Mouse (Mus musculus) ovary, postnatal 14 days (tissue): ENCODE measurements at regions not wholly inside any gene's neighbourhood (a gene's known extent, or its start where the extent isn't known, plus 50 kb on each side); places are given as distances from the start of the nearest gene placed in this dataset.
"Not testable (repeated sequence)": the region's sequence is repeated elsewhere in the genome, so short reads cannot be mapped to it uniquely, and the experiment has no call there.

Experiments used
- DNase-seq: peaks from one replicate; pipeline ENCODE4 v3.0.0; 2022; ENCODE audit warnings: low spot score

GRCm38 (mm10) chr3:8163030-8163429 is 1446.9 kb downstream of the Zfp704 start:
- DNase-seq, result no peak

GRCm38 (mm10) chr3:8161997-8162756 is 1447.7 kb downstream of the Zfp704 start:
- no peak for DNase-seq

DNA sequence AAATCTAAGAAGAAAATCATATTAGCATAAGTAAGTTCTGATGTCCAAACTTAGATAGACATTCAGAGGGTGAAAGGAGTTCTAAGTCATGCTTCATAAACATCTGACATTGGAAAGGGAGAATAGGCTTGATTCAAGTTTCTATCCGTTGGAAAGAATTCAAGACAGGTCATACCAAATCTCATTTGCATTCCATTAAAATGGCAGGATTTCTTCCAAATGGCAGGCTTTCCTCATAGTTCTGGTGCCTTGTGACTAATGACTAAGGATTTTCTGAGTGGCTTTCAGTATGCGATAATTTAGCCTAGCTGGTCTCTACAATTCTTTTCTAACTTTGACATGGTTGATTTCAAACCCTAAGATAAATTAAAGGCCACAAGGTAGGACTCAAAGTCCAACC is 1466.9 kb downstream of the Zfp704 start:
- DNase-seq, result no peak

- DNase-seq, result no peak
Observed at GRCm38 (mm10) chr3:8142190-8142589, 1467.7 kb downstream of the Zfp704 start.

GRCm38 (mm10) chr3:8141664-8142084 is 1468.2 kb downstream of the Zfp704 start:
- DNase-seq, result no peak

DNA sequence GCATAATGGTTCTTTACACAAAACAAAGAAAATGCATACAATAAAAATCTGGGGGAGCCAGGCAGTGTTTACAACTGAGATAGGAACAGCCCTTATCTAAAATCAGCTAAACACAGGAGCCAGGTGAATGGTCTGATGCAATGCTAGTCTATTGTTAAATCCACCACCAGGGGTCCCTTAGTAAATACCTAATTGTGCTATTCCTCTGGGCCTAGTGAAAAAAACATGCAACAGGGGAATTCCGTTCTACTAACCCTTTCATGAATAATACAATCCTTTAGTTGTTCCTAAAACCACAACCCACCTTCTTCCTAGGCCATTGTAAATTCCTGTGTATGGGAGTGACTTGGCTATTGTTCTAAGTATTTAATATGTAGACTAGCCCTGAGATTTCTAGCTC is 1486.2 kb downstream of the Zfp704 start:
- not testable (repeated sequence) for DNase-seq

GRCm38 (mm10) chr3:8123141-8123540 is 1486.7 kb downstream of the Zfp704 start:
- no peak for DNase-seq

DNA sequence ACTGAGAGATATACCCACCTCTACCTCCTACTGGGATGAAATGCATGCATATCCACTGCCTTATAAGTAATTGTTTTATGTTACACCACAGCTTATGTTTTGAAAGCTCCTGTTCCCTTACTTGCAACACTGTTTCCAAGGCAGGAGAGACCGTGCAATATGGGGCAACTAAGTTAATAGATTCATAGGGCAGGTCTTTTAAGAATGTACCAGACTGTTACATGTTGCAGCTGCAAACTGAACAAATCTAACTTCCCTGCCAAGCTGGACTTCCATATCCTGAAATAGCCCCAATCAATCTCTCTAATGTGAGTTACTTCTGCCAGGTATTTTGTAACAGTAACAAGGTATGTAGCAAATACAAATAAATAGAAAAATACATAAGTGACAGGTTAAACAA is 1478.0 kb upstream of the 1700008P02Rik start:
- no peak for DNase-seq

- no peak for DNase-seq
Observed at GRCm38 (mm10) chr3:8084749-8085148, 1464.5 kb upstream of the 1700008P02Rik start.

GRCm38 (mm10) chr3:8053711-8054110 is 1433.5 kb upstream of the 1700008P02Rik start:
- no peak for DNase-seq

GRCm38 (mm10) chr3:8051167-8051566 is 1430.9 kb upstream of the 1700008P02Rik start:
- no peak for DNase-seq

DNA sequence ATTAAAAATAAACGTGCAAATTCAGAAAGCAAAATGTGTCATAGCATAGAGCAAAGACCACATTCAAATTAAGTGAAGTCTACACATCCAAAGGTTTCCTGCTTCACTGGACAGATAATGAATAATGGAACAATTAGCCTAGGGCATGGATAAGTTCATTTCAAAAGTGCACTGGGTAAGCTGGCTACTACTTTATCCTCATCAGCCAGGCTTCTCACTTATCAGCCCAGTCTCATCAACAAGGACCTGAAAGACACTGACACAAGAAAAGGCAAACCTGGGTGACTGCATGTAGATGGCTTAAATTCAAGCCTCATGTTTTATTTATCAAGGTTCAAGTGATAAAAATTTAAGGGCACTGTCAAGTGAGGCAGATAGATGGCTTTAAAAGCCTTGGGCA is 1429.5 kb upstream of the 1700008P02Rik start:
- DNase-seq, result no peak

DNA sequence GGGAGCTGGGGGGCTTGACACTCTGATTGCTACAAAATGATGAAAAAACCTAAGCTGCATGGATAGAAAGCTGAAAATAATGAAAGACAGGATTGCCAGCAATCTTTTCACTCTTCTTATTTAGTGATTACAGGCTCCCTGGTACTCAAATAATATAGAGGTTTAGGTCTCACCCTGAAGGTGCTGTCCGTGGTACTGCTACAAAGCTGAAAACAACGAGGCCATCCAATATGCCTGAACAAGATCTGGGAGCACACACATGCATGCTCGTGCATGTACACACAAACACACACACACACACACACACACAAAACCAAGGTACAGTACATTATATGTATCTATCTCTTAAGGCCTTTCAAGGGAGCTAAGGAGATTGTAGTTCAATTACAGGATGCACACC is 1426.1 kb upstream of the 1700008P02Rik start:
- no peak for DNase-seq

GRCm38 (mm10) chr3:8036697-8037096 is 1416.5 kb upstream of the 1700008P02Rik start:
- no peak for DNase-seq

DNA sequence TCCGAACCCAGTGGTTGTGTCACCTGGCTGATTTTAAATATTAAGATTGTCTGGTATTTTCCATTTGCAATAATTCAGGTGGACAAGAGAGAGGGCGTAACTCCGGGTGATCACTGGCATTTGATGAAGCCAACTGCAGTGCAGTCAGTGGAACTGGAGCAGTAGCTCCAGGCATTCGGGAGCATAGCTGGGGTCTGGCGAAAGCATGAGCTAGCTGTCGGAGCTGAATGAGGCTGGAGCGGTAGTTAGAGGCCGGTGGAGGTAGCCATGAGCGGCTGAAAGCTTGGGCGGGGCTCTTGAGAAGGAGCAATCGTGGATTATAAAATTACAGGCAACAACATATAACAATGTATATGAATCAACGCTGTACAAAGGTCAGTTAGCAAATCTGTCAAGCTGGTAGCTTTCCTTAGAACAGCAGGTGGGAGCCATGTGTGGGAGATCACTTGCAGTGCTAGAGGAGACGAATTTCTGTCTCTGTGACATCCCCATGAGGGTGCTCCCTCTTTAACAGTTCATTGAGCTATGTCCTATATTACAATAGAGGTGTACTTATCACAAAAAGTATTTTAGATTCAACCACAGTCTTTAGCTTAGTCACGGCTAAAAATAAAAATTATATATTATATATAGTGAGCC is 1415.0 kb upstream of the 1700008P02Rik start:
- no peak for DNase-seq

DNA sequence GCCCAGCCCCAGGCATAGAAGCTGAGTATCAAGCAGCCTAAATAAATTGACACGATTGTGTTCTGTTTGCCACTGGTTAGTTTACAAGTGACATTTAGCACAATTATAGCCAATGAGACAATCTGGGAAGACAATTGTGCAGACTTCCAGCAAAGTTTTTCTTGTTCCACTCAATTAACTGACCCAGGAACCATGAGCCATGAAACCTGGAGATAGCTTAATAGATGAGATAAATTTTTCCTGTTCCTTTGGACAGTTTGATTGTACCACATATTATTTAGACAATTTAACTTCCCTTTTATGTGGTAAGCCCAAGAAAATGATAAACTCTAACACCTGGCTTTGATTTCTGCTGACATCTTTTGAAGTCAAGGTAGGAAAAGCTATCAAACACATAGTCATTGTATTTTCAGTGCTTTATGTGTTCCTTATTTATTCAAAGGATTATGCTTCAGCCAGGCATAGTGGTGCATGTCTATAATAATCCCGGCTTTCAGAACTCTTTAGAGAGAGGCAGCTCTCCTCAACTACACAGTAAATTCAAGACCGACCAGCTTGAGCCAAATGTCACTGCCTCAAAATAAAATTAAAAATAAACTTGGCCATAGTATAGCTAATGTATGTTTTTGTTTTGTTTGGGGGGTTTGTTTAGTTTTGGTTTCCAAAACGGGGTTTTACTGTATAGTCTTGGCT is 1406.2 kb upstream of the 1700008P02Rik start:
- no peak for DNase-seq

DNA sequence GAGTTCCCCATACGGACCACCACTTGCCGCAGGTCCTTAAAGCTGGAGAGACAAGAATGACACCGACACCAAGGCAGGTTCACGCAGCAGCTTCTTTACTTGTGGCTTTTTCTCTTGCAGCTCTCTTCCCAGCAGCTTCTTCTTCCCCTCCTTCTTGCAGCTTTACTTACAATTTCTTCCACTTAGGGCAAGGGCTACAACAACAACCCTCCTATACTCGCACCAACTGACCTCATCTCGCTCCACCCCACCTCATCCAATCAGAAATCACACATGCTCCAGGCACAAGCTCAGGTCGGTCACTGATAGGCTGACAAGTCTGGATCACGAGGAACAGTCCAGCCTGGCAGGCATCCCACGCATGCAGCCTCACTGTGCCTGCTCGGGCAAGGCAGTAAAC is 1402.4 kb upstream of the 1700008P02Rik start:
- DNase-seq, result no peak

GRCm38 (mm10) chr3:8017489-8017888 is 1397.2 kb upstream of the 1700008P02Rik start:
- DNase-seq, result no peak

- DNase-seq, result no peak
Observed at GRCm38 (mm10) chr3:8016945-8017344, 1396.7 kb upstream of the 1700008P02Rik start.

- no peak for DNase-seq
Observed at GRCm38 (mm10) chr3:8009966-8010365, 1389.7 kb upstream of the 1700008P02Rik start.

GRCm38 (mm10) chr3:8006708-8007395 is 1386.6 kb upstream of the 1700008P02Rik start:
- DNase-seq, result no peak

- no peak for DNase-seq
Observed at GRCm38 (mm10) chr3:8006273-8006672, 1386.0 kb upstream of the 1700008P02Rik start.
